Mouse (Mus musculus) stomach, postnatal 0 days (tissue): ENCODE results near the gene Cox6b2.

Experiments
- CTCF ChIP-seq: IDR thresholded peaks from 2 replicates; pipeline ENCODE4 v1.5.1; 2016; ENCODE audit warnings: antibody characterized with exemption, low read depth, mild to moderate bottlenecking, moderate library complexity
- EP300 ChIP-seq: optimal IDR thresholded peaks from 2 replicates; pipeline ENCODE3; 2016; ENCODE audit warnings: antibody characterized with exemption

GRCm38 (mm10) chr7:4782759-4783158, 29.9 kb upstream of the Cox6b2 start, which contains the start of the genes Il11 and Tmem190:
- TF ChIP-seq CTCF: no peak
- TF ChIP-seq EP300: no peak
